Mouse (Mus musculus) cerebellum, adult 2 months (tissue): Measurements from ENCODE around the gene 2310022A10Rik. TPM values are rescaled to one million over a fixed set of nuclear protein-coding genes. Genes with fewer than 3 reads are reported as not detected.
A peak's percentile ranks its signal among the peaks of the same experiment; 100 is the strongest.

Source experiments
- DNase-seq, 2 experiments: peaks; one replicate each; pipeline ENCODE4 v3.0.0; 2021
- H3K27ac ChIP-seq: fragments of 200-500 bp; 2 replicates; pipeline ENCODE4 v1.5.1; 2012; ENCODE audit warnings: low read length, control low read depth, inconsistent platforms; ENCODE audit not compliant: insufficient read depth
- H3K27me3 ChIP-seq: fragments of 200-500 bp; 2 replicates; pipeline ENCODE4 v1.6.1; 2012; ENCODE audit warnings: inconsistent platforms, mild to moderate bottlenecking, low read length, moderate library complexity; ENCODE audit not compliant: control insufficient read depth, insufficient read depth
- H3K4me1 ChIP-seq: fragments of 200-500 bp; 2 replicates; pipeline ENCODE4 v1.6.1; 2011; ENCODE audit warnings: low read length; ENCODE audit not compliant: control insufficient read depth, insufficient read depth
- H3K4me3 ChIP-seq: fragments of 200-500 bp; replicated peaks from 2 replicates; pipeline ENCODE3; 2011; ENCODE audit warnings: mild to moderate bottlenecking, low read depth, low read length, control low read depth; ENCODE audit not compliant: insufficient read depth
- CTCF ChIP-seq: fragments of 200-500 bp; IDR thresholded peaks from 2 replicates; pipeline ENCODE4 v1.5.1; 2011; ENCODE audit warnings: low read depth, mild to moderate bottlenecking, control low read depth, low read length, moderate library complexity, borderline replicate concordance; ENCODE audit not compliant: insufficient read depth
- POLR2A ChIP-seq: fragments of 200-500 bp; IDR thresholded peaks from 2 replicates; pipeline ENCODE4 v1.6.1; 2011; ENCODE audit warnings: low read length, control low read depth, borderline replicate concordance; ENCODE audit not compliant: insufficient read depth
- WGBS: fragments of 180-500 bp; shearing (Covaris S2); methylation state at CpG from one replicate; pipeline ENCODE4 v1.1.7; 2018; 5-methylcytosine and 5-hydroxymethylcytosine counted together
- polyA plus RNA-seq: library from polyadenylated mRNA; depleted of rRNA; stranded (reverse); fragments of >200 nt; gene quantifications from 2 replicates; pipeline ENCODE4 v1.2.3, GENCODE M21; 2012

The 2310022A10Rik gene
- polyA plus RNA-seq, 1 experiment = 46.2 TPM

DNA sequence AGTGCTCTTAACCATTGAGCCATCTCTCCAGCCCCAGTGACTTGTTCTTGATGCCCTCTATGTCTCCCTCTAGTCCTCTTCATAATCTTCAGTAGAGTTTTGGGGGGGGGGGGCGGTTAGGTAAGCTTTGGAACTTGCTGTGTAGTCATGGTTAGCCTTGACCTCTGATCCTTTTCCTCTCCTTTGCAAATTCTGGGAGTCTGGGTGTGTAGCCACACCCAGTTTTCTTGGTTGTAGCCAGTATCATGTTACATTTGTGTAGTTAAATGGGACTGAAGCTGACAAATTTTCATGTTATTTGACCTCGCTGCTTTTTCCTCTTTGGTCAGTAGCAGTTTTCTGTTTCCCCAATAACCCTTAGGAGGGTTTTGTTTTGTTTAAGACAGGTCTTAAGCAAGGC, 33.8 kb downstream of the 2310022A10Rik start:
- WGBS = 90% methylated on average over 2 of the region's 2 CpGs

DNA sequence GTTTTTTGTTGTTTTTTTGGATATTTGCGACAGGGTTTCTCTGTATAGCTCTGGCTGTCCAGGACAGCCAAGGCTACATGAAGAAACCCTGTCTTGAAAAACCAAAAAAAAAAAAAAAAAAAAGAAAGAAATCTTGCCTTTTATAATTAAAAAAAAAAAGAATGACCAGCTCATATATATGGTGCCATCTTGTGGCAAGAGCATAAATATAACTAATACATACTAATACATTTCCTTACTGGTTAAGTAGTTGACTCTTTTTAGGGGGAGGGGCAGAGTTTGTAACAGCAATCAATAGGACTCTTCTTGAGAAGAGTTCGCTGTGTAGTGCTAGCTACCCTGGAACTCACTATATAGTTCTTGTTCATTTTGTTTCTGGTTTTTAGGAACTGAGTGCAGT, 34.7 kb downstream of the 2310022A10Rik start:
- Histone ChIP-seq H3K27me3 (no peaks in the 10 kb centered on the region), H3K4me3 (no peak overlapping the region), H3K27ac (no peak overlapping the region), H3K4me1 (peaks cover under 1% of the 10 kb centered on the region; the same call in 1 of the 2 replicates)
- DNase-seq = no peak
- no peak for TF ChIP-seq POLR2A
- TF ChIP-seq CTCF = no peak
- WGBS = 91% methylated on average over 2 of the region's 2 CpGs

More for the DNA sequence above, 33.8 kb downstream of the 2310022A10Rik start:
- H3K27ac ChIP-seq = no peak overlapping the region
- no peak for DNase-seq
- H3K4me3 ChIP-seq = no peak overlapping the region
- no peak for TF ChIP-seq CTCF
- TF ChIP-seq POLR2A = no peak
- H3K4me1 ChIP-seq = no peaks in the 10 kb centered on the region
- no peaks in the 10 kb centered on the region for H3K27me3 ChIP-seq

DNA sequence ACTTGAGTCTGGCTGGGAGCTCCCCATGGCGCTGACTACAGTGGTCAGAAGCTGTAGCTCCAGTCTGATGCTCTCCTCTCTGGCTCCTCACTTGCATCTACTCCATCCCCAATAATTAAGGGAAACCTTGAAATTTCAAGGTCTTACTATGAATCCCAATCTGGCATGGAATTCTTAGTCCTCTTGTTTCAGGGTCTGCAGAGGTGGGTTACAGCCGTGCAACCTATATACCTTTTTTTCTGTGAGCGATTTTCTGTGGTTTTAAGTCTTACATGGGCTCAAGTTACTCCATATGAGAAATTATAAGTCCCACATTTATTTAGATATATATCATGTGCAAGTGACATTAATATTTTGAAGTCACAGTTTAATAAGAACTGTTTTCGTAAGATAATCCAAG, 37.1 kb downstream of the 2310022A10Rik start:
- no peak overlapping the region for H3K27ac ChIP-seq
- H3K4me3 ChIP-seq = no peak overlapping the region
- no peak for TF ChIP-seq CTCF
- no peak for TF ChIP-seq POLR2A
- peaks cover 10% of the 10 kb centered on the region for H3K4me1 ChIP-seq
- no peak for DNase-seq
- H3K27me3 ChIP-seq = no peaks in the 10 kb centered on the region
- 92% methylated on average over 4 of the region's 4 CpGs for WGBS

DNA sequence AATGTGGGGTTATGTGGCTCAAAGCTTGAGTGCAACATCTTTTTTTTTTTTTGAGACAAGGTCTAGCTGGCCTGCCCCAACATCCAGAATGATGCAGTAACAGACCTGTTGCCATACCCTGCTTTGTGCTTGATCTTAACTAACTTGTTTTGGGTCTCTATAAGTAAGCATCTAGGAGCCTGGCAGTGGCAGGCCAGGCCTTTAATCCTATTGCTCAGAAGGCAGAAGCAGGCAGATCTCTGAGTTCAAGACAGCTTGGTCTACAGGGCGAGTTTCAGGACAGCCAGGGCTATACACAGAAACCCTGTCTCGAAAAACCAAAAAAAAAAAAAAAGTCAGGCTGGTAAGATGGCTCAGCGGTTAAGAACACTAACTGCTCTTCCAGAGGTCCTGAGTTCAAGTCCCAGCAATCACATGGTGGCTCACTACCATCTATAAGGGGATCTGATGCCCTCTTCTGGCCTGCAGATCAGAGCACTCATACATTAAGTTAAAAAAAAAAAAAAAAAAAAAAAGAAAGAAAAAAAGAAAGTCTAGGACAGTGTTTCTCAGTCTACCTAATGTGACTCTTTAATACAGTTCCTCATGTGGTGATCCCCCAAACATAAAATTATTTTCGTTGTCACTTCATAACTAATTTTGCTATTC, 37.7 kb downstream of the 2310022A10Rik start:
- WGBS = 63% methylated on average over 4 of the region's 4 CpGs
- no peak overlapping the region for H3K27ac ChIP-seq
- H3K27me3 ChIP-seq = no peaks in the 10 kb centered on the region
- TF ChIP-seq POLR2A (no peak), CTCF (no peak)
- H3K4me3 ChIP-seq = no peak overlapping the region
- peak; percentile 27 to 45 for DNase-seq
- peaks cover 10% of the 10 kb centered on the region for H3K4me1 ChIP-seq

DNA sequence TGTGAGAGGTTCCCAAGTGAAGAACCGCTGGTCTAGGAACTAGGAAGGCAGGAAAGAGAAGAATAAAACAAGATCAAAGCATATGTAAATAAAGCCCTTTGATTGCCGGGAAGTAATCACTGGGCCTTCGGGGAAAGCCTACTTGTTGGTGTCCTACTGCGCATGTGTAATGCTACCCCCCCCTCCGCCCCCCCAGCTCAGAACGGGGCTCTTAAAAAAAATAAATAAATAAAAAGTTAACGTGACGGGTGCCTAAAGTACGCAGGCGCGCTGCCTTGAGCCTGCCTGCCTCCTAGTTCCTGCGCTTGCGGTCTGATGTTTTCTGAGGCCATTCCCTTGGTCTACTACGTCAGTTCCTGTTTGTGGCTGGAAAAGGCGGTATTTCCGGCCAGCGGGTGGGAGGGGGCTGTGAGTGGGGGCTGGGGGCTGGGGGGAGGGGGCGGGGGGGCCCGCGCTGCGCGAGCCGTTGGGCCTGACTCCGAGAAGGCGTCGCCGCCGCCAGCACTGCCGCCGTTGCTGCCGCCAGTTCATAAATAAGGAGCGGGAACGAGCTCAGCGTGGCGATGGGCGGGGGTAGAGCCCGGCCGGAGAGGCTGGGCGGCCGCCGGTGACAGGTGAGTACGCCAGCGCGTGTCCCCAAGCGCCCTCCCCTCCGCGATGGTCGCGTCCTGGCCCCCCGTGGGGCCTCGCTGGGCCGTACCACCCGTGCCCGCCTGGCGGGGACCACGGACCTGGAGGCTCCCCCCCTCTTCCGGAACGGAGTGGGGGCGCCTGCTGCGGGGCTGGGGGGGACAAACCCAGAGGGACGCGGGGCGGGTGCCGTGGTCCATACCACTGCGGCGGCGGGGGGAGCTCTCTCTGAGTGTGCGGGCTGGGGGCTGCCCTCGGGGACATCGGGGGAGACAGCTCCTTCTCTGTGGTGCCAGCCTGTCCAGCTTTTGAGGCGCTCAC, 38.5 kb downstream of the 2310022A10Rik start, which contains the start of gene Akt2:
Gene Akt2 (plus strand): TSS at position 287 of the 951 bp plus-strand sequence.
- H3K4me3 ChIP-seq = peak within 1 kb of the TSS; percentile 96
- H3K4me1 ChIP-seq = peaks cover 12% of the 10 kb centered on the region
- WGBS = under 1% methylated on average over 68 of the region's 71 CpGs
- H3K27me3 ChIP-seq = no peaks in the 10 kb centered on the region
- peak within 1 kb of the TSS; percentile 97 for H3K27ac ChIP-seq
- peak; percentile 97 to 98 for DNase-seq
- TF ChIP-seq CTCF (no peak), POLR2A (peak; percentile 46; the same call in 1 of the 2 replicates)

DNA sequence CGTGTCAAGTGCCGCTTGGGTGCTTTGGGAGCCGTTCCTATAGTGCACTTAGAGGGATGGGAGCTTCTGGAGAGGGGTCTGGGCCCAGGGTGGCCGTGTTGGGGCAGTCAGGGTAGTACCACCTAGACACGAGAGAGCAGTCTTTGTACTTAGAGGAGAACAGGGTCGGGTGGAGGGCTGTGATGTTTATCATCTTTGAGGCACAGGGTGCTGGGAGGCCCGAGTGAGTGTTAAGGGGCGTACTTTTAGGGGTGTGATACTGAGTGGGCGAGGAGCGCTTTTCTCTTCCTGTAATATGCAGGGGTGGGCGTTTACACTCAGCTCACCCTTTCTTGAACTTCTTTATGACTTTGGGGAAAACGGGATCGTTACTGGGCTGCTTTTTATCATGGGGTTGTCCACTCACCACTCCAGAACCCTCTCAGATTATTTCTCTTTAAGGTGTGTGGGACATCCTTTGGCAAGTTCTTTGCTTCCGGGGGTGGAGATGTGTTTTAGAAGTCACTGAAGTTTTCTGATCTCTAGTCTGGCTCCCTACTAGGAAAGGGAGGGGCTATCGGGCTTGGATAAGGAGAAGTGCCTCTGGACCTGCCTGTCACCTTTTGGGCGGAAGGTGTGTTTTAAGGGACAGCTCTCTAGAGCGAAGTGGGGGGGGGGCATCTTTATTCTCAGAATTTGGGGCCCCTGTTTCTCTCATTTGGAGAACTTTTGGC, 39.3 kb downstream of the 2310022A10Rik start:
- Histone ChIP-seq H3K4me3 (peak overlapping the region; percentile 96), H3K4me1 (peaks cover 17% of the 10 kb centered on the region), H3K27me3 (no peaks in the 10 kb centered on the region), H3K27ac (peak overlapping the region; percentile 97)
- WGBS = 1% methylated on average over 17 of the region's 17 CpGs
- peak in 1 of 2 experiments; percentile 61 for DNase-seq
- no peak for TF ChIP-seq CTCF
- no peak for TF ChIP-seq POLR2A

DNA sequence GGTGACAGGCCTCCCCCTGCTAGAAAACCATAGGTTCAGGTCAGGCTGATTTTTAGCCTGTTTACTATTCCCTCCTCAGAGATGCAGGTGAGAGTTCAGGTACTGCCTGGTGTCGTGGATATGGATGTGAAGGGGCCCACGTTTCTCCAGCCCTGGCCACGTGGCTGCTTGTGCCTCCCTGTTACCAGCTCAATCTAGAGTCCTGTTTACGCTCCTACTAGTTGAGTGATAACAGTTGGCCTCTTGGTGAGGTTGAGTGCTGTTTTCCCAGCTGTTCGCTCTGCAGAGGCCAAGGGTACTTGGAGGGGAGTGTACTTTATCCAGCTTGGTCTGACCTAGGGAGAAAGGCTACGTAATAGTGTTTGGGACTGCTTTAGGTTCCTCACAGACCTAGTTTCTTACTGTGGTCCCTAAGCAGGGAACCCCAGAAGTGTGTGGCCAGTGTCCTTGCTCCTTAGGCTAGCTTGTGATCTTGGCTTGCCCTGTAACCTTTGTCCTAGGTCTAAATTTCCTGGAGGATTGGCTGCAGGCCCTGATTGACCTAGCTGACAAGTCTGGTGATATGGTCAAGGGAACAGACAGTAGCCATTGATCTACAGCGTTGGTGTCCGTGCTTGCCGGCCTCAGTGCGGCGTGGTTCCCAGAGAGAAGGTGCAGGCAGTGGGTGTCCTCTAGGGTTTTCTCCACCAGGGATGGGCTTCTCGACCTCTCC, 40.1 kb downstream of the 2310022A10Rik start:
- WGBS = 33% methylated on average over 12 of the region's 12 CpGs

More for the DNA sequence above, 40.1 kb downstream of the 2310022A10Rik start:
- peak overlapping the region; percentile 97 for H3K27ac ChIP-seq
- H3K4me3 ChIP-seq = peak overlapping the region; percentile 96
- TF ChIP-seq POLR2A (no peak), CTCF (no peak)
- H3K4me1 ChIP-seq = peaks cover 25% of the 10 kb centered on the region
- H3K27me3 ChIP-seq = no peaks in the 10 kb centered on the region
- peak in 1 of 2 experiments; percentile 35 for DNase-seq
